ENCODE assay signal across 15 mouse cellular contexts in genomic region chr11:63767631-63768250, GRCm38 (mm10).
"Had no signal": no experiment of that assay in that cellular context is flagged by ENCODE, and none has a peak within 500 bp of the region (broad histone marks: within the 10 kb centered on the region; RNA-seq: fewer than 3 reads in every experiment).

No protein-coding gene starts in this region.

- H3K9ac ChIP-seq: limb, embryonic 12.5 days; neural tube, embryonic 15.5 days had no signal

- DNase-seq: kidney, adult 11 months; kidney, adult 9 months; kidney, postnatal 36 days; layer of hippocampus, adult 9-11 months; layer of hippocampus, postnatal 36 days; liver; midbrain, embryonic 14.5 days; right cerebral cortex, adult 18-20 months; right cerebral cortex, postnatal 25 days; thymus, postnatal 4 days had no signal

- H3K27ac ChIP-seq: kidney, postnatal 0 days; limb, embryonic 12.5 days; midbrain, embryonic 10.5 days; neural tube, embryonic 15.5 days had no signal

- H3K9me3 ChIP-seq: midbrain, embryonic 10.5 days; neural tube, embryonic 15.5 days had no signal

- H3K4me1 ChIP-seq: limb, embryonic 12.5 days; midbrain, embryonic 10.5 days; neural tube, embryonic 15.5 days had no signal

- H3K4me3 ChIP-seq: limb, embryonic 12.5 days; midbrain, embryonic 10.5 days; myocyte; neural tube, embryonic 15.5 days had no signal

- H3K4me2 ChIP-seq: limb, embryonic 12.5 days; neural tube, embryonic 15.5 days had no signal

- H3K36me3 ChIP-seq: limb, embryonic 12.5 days; midbrain, embryonic 10.5 days; neural tube, embryonic 15.5 days had no signal

- H3K27me3 ChIP-seq: limb, embryonic 12.5 days; neural tube, embryonic 15.5 days had no signal
